Mouse (Mus musculus) MEL (cell line): ENCODE measurements around the gene Nyap1.

Experiments used
- CTCF ChIP-seq, 3 experiments: IDR thresholded peaks in 2 of 3; conservative IDR thresholded peaks in 1 of 3; 2 replicates each; pipeline ENCODE4 v1.5.1; 2011 to 2012; ENCODE audit warnings: low read length in 3 of 3, low read depth in 2 of 3, mild to moderate bottlenecking in 2 of 3, improper control_type of control experiment in 1 of 3, inconsistent platforms in 1 of 3, mixed read lengths in 1 of 3, moderate library complexity in 1 of 3; ENCODE audit not compliant: control insufficient read depth in 1 of 3, insufficient read depth in 1 of 3, poor library complexity in 1 of 3, severe bottlenecking in 1 of 3
- MEF2A ChIP-seq: IDR thresholded peaks from 2 replicates; pipeline ENCODE4 v1.6.1; 2014; ENCODE audit warnings: low read depth, mild to moderate bottlenecking, inconsistent platforms, low read length, improper control_type of control experiment; ENCODE audit not compliant: poor library complexity, insufficient replicate concordance, severe bottlenecking; ENCODE audit errors: extremely low read depth
- POLR2A ChIP-seq, 2 experiments: IDR thresholded peaks; 2 replicates each; pipeline ENCODE4 v1.6.1; 2011 to 2012; ENCODE audit warnings: low read length in 2 of 2, mild to moderate bottlenecking in 2 of 2, control low read depth in 1 of 2, improper control_type of control experiment in 1 of 2, low read depth in 1 of 2, moderate library complexity in 1 of 2; ENCODE audit not compliant: control insufficient read depth in 1 of 2, insufficient read depth in 1 of 2, poor library complexity in 1 of 2
- TCF12 ChIP-seq: IDR thresholded peaks from 2 replicates; pipeline ENCODE4 v1.6.1; 2014; ENCODE audit warnings: low read depth, mild to moderate bottlenecking, inconsistent platforms, low read length, improper control_type of control experiment, moderate library complexity

DNA sequence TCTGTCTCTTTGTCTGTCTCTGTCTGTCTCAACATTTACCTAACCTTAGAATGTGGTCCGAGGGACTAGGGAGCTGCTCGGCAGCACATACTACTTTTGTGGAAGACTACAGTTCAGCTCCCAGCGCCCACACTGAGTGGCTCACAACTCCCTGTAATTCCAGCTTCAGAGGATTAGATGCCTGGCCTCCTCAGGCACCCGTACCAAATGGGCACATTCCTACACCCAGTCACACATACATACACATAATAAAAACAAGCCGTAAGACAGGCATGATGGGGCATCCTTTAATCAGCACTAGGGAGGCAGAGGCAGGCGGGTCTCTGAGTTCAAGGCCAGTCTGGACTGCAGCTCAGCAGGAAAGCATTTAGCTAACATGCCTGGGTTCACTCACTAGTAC is 1.4 kb upstream of the Nyap1 start:
- TF ChIP-seq TCF12 (no peak), MEF2A (no peak), POLR2A (IDR thresholded peaks at IDR 0.05; ENCODE audit: control insufficient read depth in 1 of 2, insufficient read depth in 1 of 2, low read depth in 1 of 2, low read length in 2 of 2, poor library complexity in 1 of 2) (no peak), CTCF (IDR thresholded peaks at IDR 0.05 in 2 of 3, conservative IDR thresholded peaks at IDR 0.05 in 1 of 3; ENCODE audit: control insufficient read depth in 1 of 3, insufficient read depth in 1 of 3, low read depth in 2 of 3, low read length in 3 of 3, poor library complexity in 1 of 3, severe bottlenecking in 1 of 3) (no peak)
